Mouse (Mus musculus): Measurements from ENCODE around the gene Cd164l2. TPM values are rescaled to one million over a fixed set of nuclear protein-coding genes. Genes with fewer than 3 reads are reported as not detected.

Gene Cd164l2
- polyA plus RNA-seq, 1 experiment = 9.6 TPM

- H3K4me3 ChIP-seq (ENCODE audit: low read depth, low read length) = no peak overlapping the region
- H3K36me3 ChIP-seq (ENCODE audit: control insufficient read depth, insufficient read depth, low read length, poor library complexity, severe bottlenecking) = peaks cover 15% of the 10 kb centered on the region
- no peaks in the 10 kb centered on the region for H3K9me3 ChIP-seq (replicated peaks; ENCODE audit: control insufficient read depth, insufficient read depth, low read length, poor library complexity, severe bottlenecking)
- no peak overlapping the region for H3K27ac ChIP-seq (ENCODE audit: insufficient read depth, low read length)
- H3K9ac ChIP-seq (ENCODE audit: low read depth, poor library complexity, severe bottlenecking) = no peak overlapping the region
- no peaks in the 10 kb centered on the region for H3K27me3 ChIP-seq (ENCODE audit: control insufficient read depth, insufficient read depth, low read length, poor library complexity, severe bottlenecking)
- no peak for TF ChIP-seq CTCF (IDR thresholded peaks at IDR 0.05; ENCODE audit: low read depth, low read length)
- no peak for TF ChIP-seq EP300 (IDR thresholded peaks at IDR 0.05; ENCODE audit: insufficient read depth, low read depth, low read length)
- no peak for TF ChIP-seq POLR2A (IDR thresholded peaks at IDR 0.05; ENCODE audit: insufficient read depth, low read length)
- peaks cover 3% of the 10 kb centered on the region for H3K4me1 ChIP-seq (ENCODE audit: control insufficient read depth, insufficient read depth, low read length)
Measured at GRCm38 (mm10) chr4:133178305-133178704, 33.6 kb upstream of the Cd164l2 start.

GRCm38 (mm10) chr4:133179258-133179657 is 32.7 kb upstream of the Cd164l2 start:
- H3K4me1 ChIP-seq (ENCODE audit: control insufficient read depth, insufficient read depth, low read length) = peaks cover 6% of the 10 kb centered on the region
- H3K9ac ChIP-seq (ENCODE audit: low read depth, poor library complexity, severe bottlenecking) = no peak overlapping the region
- H3K27me3 ChIP-seq (ENCODE audit: control insufficient read depth, insufficient read depth, low read length, poor library complexity, severe bottlenecking) = no peaks in the 10 kb centered on the region
- H3K4me3 ChIP-seq (ENCODE audit: low read depth, low read length) = no peak overlapping the region
- H3K36me3 ChIP-seq (ENCODE audit: control insufficient read depth, insufficient read depth, low read length, poor library complexity, severe bottlenecking) = peaks cover 15% of the 10 kb centered on the region
- TF ChIP-seq EP300 (IDR thresholded peaks at IDR 0.05; ENCODE audit: insufficient read depth, low read depth, low read length) (no peak), CTCF (IDR thresholded peaks at IDR 0.05; ENCODE audit: low read depth, low read length) (no peak), POLR2A (IDR thresholded peaks at IDR 0.05; ENCODE audit: insufficient read depth, low read length) (no peak)
- H3K27ac ChIP-seq (ENCODE audit: insufficient read depth, low read length) = no peak overlapping the region
- no peaks in the 10 kb centered on the region for H3K9me3 ChIP-seq (replicated peaks; ENCODE audit: control insufficient read depth, insufficient read depth, low read length, poor library complexity, severe bottlenecking)

- H3K27ac ChIP-seq (ENCODE audit: insufficient read depth, low read length) = peak overlapping the region; percentile 42
- H3K9me3 ChIP-seq (replicated peaks; ENCODE audit: control insufficient read depth, insufficient read depth, low read length, poor library complexity, severe bottlenecking) = no peaks in the 10 kb centered on the region
- TF ChIP-seq CTCF (IDR thresholded peaks at IDR 0.05; ENCODE audit: low read depth, low read length) = no peak
- no peak for TF ChIP-seq EP300 (IDR thresholded peaks at IDR 0.05; ENCODE audit: insufficient read depth, low read depth, low read length)
- no peak for TF ChIP-seq POLR2A (IDR thresholded peaks at IDR 0.05; ENCODE audit: insufficient read depth, low read length)
- no peak overlapping the region for H3K9ac ChIP-seq (ENCODE audit: low read depth, poor library complexity, severe bottlenecking)
- no peak overlapping the region for H3K4me3 ChIP-seq (ENCODE audit: low read depth, low read length)
- peaks cover 35% of the 10 kb centered on the region for H3K36me3 ChIP-seq (ENCODE audit: control insufficient read depth, insufficient read depth, low read length, poor library complexity, severe bottlenecking)
- peaks cover 3% of the 10 kb centered on the region for H3K4me1 ChIP-seq (ENCODE audit: control insufficient read depth, insufficient read depth, low read length)
- no peaks in the 10 kb centered on the region for H3K27me3 ChIP-seq (ENCODE audit: control insufficient read depth, insufficient read depth, low read length, poor library complexity, severe bottlenecking)
Measured at GRCm38 (mm10) chr4:133182439-133183033, 29.4 kb upstream of the Cd164l2 start.

- no peak overlapping the region for H3K4me3 ChIP-seq (ENCODE audit: low read depth, low read length)
- H3K36me3 ChIP-seq (ENCODE audit: control insufficient read depth, insufficient read depth, low read length, poor library complexity, severe bottlenecking) = peaks cover 43% of the 10 kb centered on the region
- H3K9ac ChIP-seq (ENCODE audit: low read depth, poor library complexity, severe bottlenecking) = no peak overlapping the region
- H3K27me3 ChIP-seq (ENCODE audit: control insufficient read depth, insufficient read depth, low read length, poor library complexity, severe bottlenecking) = no peaks in the 10 kb centered on the region
- H3K27ac ChIP-seq (ENCODE audit: insufficient read depth, low read length) = peak overlapping the region; percentile 45
- H3K4me1 ChIP-seq (ENCODE audit: control insufficient read depth, insufficient read depth, low read length) = peaks cover 3% of the 10 kb centered on the region
- no peaks in the 10 kb centered on the region for H3K9me3 ChIP-seq (replicated peaks; ENCODE audit: control insufficient read depth, insufficient read depth, low read length, poor library complexity, severe bottlenecking)
- TF ChIP-seq POLR2A (IDR thresholded peaks at IDR 0.05; ENCODE audit: insufficient read depth, low read length) (no peak), CTCF (IDR thresholded peaks at IDR 0.05; ENCODE audit: low read depth, low read length) (no peak), EP300 (IDR thresholded peaks at IDR 0.05; ENCODE audit: insufficient read depth, low read depth, low read length) (no peak)
Measured at GRCm38 (mm10) chr4:133184031-133184897, 27.7 kb upstream of the Cd164l2 start.

- TF ChIP-seq EP300 (IDR thresholded peaks at IDR 0.05; ENCODE audit: insufficient read depth, low read depth, low read length) (no peak), CTCF (IDR thresholded peaks at IDR 0.05; ENCODE audit: low read depth, low read length) (no peak), POLR2A (IDR thresholded peaks at IDR 0.05; ENCODE audit: insufficient read depth, low read length) (no peak)
- peaks cover 45% of the 10 kb centered on the region for H3K36me3 ChIP-seq (ENCODE audit: control insufficient read depth, insufficient read depth, low read length, poor library complexity, severe bottlenecking)
- peak overlapping the region; percentile 45 for H3K27ac ChIP-seq (ENCODE audit: insufficient read depth, low read length)
- H3K27me3 ChIP-seq (ENCODE audit: control insufficient read depth, insufficient read depth, low read length, poor library complexity, severe bottlenecking) = no peaks in the 10 kb centered on the region
- no peak overlapping the region for H3K4me3 ChIP-seq (ENCODE audit: low read depth, low read length)
- H3K9me3 ChIP-seq (replicated peaks; ENCODE audit: control insufficient read depth, insufficient read depth, low read length, poor library complexity, severe bottlenecking) = no peaks in the 10 kb centered on the region
- no peak overlapping the region for H3K9ac ChIP-seq (ENCODE audit: low read depth, poor library complexity, severe bottlenecking)
- H3K4me1 ChIP-seq (ENCODE audit: control insufficient read depth, insufficient read depth, low read length) = peaks cover 3% of the 10 kb centered on the region
Measured at GRCm38 (mm10) chr4:133184898-133185665, 26.8 kb upstream of the Cd164l2 start.

All from ES-Bruce4 (cell line).